Mouse (Mus musculus): ENCODE measurements at regions not wholly inside any gene's neighbourhood (a gene's known extent, or its start where the extent isn't known, plus 50 kb on each side); places are given as distances from the start of the nearest gene placed in this dataset.
A peak's percentile ranks its signal among the peaks of the same experiment; 100 is the strongest.

- Histone ChIP-seq H3K4me3 (ENCODE audit: insufficient read depth, low read length) (no peak overlapping the region), H3K4me1 (ENCODE audit: control insufficient read depth, insufficient read depth, low read length) (peaks cover 8% of the 10 kb centered on the region; the same call in 1 of the 2 replicates), H3K27ac (ENCODE audit: insufficient read depth, low read length) (no peak overlapping the region)
- TF ChIP-seq POLR2A (IDR thresholded peaks at IDR 0.05; ENCODE audit: low read depth, low read length), result no peak
- no peak for TF ChIP-seq CTCF (IDR thresholded peaks at IDR 0.05; ENCODE audit: borderline replicate concordance, insufficient read depth, low read length)
These were observed 220.1 kb downstream of the Fam84b start for GRCm38 (mm10) chr15:60633457-60633850.

GRCm38 (mm10) chr15:60632789-60633456 lies 220.7 kb downstream of the Fam84b start:
- Histone ChIP-seq H3K4me1 (ENCODE audit: control insufficient read depth, insufficient read depth, low read length) (peaks cover 8% of the 10 kb centered on the region; the same call in 1 of the 2 replicates), H3K27ac (ENCODE audit: insufficient read depth, low read length) (no peak overlapping the region), H3K4me3 (ENCODE audit: insufficient read depth, low read length) (no peak overlapping the region)
- no peak for TF ChIP-seq POLR2A (IDR thresholded peaks at IDR 0.05; ENCODE audit: low read depth, low read length)
- no peak for TF ChIP-seq CTCF (IDR thresholded peaks at IDR 0.05; ENCODE audit: borderline replicate concordance, insufficient read depth, low read length)

DNA sequence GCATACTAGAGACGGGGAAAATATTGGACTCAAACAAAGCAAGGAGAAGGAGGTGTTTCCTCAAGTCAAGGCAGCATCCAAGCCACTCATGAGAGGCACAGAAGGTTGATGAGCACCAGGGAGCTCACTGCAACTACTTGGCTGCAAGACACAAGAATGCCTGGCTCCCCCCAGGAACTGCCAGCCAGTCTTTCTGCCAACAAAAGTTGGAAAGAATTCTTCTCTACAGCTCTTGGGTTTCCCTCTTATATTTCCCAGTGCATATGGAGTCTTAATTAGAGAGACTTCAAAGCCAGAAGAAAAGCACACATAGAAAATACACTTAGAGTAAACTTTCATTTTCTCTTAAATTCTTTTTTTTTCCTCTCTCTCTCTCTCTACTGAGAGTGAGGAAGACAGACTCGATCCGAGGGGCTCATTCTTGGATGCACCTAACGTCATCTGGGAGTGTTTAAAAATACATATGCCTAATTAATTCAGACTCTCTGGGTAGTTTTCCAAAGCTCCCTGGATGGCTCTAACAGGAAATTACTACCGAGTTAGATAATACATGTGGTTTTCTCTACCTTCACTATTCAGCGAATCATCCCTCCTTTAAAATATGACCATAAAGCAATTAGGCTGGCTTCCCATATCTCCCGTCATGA lies 222.7 kb downstream of the Fam84b start:
- no peak overlapping the region for H3K4me3 ChIP-seq (ENCODE audit: insufficient read depth, low read length)
- peak overlapping the region; percentile 94 for H3K27ac ChIP-seq (ENCODE audit: insufficient read depth, low read length)
- H3K4me1 ChIP-seq (ENCODE audit: control insufficient read depth, insufficient read depth, low read length), result peaks cover 8% of the 10 kb centered on the region; the same call in 1 of the 2 replicates
- no peak for TF ChIP-seq CTCF (IDR thresholded peaks at IDR 0.05; ENCODE audit: borderline replicate concordance, insufficient read depth, low read length)
- TF ChIP-seq POLR2A (IDR thresholded peaks at IDR 0.05; ENCODE audit: low read depth, low read length), result no peak

DNA sequence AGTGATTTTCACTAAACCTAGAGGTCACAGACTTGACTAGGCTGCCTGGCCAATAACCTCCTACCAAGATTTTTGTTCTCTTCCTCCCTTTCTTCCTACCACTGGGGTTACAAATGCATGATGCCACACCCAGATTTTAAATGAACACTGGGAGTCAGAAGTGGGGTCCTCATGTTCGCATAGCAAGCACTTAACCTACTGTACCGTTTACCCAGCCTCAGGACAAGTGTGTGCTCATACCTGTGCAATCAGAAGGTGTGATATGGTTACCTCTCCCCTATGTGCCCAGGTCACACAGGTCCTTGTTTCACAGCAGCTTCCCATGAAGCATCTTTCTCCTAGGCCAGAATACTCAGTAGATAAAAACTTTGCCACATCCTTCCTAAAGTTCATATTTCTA lies 234.8 kb downstream of the Fam84b start:
- TF ChIP-seq CTCF (IDR thresholded peaks at IDR 0.05; ENCODE audit: borderline replicate concordance, insufficient read depth, low read length) (no peak), POLR2A (IDR thresholded peaks at IDR 0.05; ENCODE audit: low read depth, low read length) (no peak)
- H3K4me1 ChIP-seq (ENCODE audit: control insufficient read depth, insufficient read depth, low read length), result peaks cover 7% of the 10 kb centered on the region
- no peak overlapping the region for H3K4me3 ChIP-seq (ENCODE audit: insufficient read depth, low read length)
- no peak overlapping the region for H3K27ac ChIP-seq (ENCODE audit: insufficient read depth, low read length)

DNA sequence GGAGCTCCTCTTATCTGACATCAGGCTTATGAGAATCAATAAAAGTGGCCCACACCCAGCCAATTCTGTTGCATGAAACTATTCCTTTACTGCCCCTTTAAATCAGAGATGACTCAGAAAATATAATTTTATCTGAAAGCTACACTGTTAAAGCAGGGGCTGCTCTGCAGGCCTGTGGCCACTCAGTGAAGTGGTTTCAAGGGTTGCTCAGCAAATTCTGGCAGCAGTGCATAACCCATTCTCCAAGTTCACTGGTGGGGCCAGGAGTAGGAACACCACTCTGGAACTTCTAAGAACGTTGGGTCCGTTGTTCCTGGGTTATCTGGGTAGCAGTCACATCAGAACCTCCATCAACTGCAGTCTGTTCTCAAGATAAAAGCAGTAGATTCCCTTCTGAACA lies 236.2 kb downstream of the Fam84b start:
- no peak overlapping the region for H3K4me3 ChIP-seq (ENCODE audit: insufficient read depth, low read length)
- no peak overlapping the region for H3K27ac ChIP-seq (ENCODE audit: insufficient read depth, low read length)
- TF ChIP-seq CTCF (IDR thresholded peaks at IDR 0.05; ENCODE audit: borderline replicate concordance, insufficient read depth, low read length), result no peak
- TF ChIP-seq POLR2A (IDR thresholded peaks at IDR 0.05; ENCODE audit: low read depth, low read length), result no peak
- peaks cover 7% of the 10 kb centered on the region for H3K4me1 ChIP-seq (ENCODE audit: control insufficient read depth, insufficient read depth, low read length)

DNA sequence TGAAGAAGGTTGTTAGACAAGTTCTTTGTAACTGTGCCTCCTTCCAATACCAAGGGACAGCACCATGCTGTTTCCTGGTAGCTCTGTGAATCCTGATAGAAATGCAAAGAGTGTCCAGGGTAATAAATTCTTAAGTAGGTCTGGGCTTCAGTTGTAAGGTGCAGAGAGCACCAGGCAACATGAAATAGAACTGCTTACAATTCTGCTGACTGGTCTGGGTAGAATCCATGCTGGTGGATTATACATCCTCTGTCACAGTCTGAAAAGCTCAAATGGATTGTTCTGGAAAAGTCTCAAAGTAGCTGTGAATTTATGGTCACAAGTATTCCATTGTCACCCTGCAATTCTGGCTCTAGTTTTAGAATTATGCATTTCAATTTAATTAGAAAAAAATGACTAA lies 251.7 kb downstream of the Fam84b start:
- Histone ChIP-seq H3K27ac (ENCODE audit: insufficient read depth, low read length) (no peak overlapping the region), H3K4me3 (ENCODE audit: insufficient read depth, low read length) (no peak overlapping the region), H3K4me1 (ENCODE audit: control insufficient read depth, insufficient read depth, low read length) (no peaks in the 10 kb centered on the region)
- TF ChIP-seq CTCF (IDR thresholded peaks at IDR 0.05; ENCODE audit: borderline replicate concordance, insufficient read depth, low read length) (no peak), POLR2A (IDR thresholded peaks at IDR 0.05; ENCODE audit: low read depth, low read length) (no peak)

DNA sequence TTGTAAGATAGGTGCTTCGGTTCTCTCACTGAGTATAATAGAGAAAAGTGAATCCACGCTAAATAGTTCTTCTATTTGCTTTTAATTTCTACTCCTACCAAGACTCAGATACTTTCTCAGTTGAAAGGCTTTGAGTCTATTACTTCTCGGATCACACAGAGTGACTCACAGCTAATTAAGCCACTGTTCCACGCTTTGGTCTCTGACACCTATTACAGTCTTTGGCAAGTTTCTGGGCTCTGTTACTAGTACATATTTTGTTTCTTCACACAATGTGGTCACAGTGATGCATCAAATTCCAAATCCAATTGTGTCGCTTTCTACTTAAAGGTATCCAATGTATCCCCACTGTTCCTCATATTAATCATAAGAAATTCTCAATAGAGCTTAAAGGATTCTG lies 276.5 kb downstream of the Fam84b start:
- Histone ChIP-seq H3K4me3 (ENCODE audit: insufficient read depth, low read length) (no peak overlapping the region), H3K4me1 (ENCODE audit: control insufficient read depth, insufficient read depth, low read length) (peaks cover 4% of the 10 kb centered on the region), H3K27ac (ENCODE audit: insufficient read depth, low read length) (no peak overlapping the region; the same call in 1 of the 2 replicates)
- TF ChIP-seq POLR2A (IDR thresholded peaks at IDR 0.05; ENCODE audit: low read depth, low read length) (no peak), CTCF (IDR thresholded peaks at IDR 0.05; ENCODE audit: borderline replicate concordance, insufficient read depth, low read length) (no peak)

GRCm38 (mm10) chr15:60566267-60566666 lies 287.3 kb downstream of the Fam84b start:
- H3K27ac ChIP-seq (ENCODE audit: insufficient read depth, low read length), result no peak overlapping the region
- no peak overlapping the region for H3K4me3 ChIP-seq (ENCODE audit: insufficient read depth, low read length)
- H3K4me1 ChIP-seq (ENCODE audit: control insufficient read depth, insufficient read depth, low read length), result no peaks in the 10 kb centered on the region
- TF ChIP-seq CTCF (IDR thresholded peaks at IDR 0.05; ENCODE audit: borderline replicate concordance, insufficient read depth, low read length) (no peak), POLR2A (IDR thresholded peaks at IDR 0.05; ENCODE audit: low read depth, low read length) (no peak)

DNA sequence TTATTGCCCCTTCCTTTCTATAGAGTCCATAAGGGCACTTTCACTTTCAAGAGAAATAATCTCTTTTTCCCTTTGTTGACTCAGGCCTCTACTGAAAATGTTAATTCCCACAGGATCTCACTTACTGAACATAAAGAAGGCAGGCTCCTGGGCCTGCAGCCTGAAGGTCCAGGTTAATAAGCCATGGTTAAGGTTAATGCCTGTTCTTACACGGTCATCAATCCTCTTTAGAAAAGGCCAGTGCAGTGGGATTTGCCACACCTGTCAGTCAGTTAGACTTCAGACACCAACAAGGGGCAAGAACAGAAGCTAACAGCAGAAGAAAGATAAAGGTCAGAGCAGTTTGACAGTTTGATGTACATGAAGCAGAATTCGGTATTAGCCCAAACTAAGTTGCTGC lies 288.6 kb downstream of the Fam84b start:
- no peaks in the 10 kb centered on the region for H3K4me1 ChIP-seq (ENCODE audit: control insufficient read depth, insufficient read depth, low read length)
- no peak overlapping the region for H3K4me3 ChIP-seq (ENCODE audit: insufficient read depth, low read length)
- no peak for TF ChIP-seq POLR2A (IDR thresholded peaks at IDR 0.05; ENCODE audit: low read depth, low read length)
- TF ChIP-seq CTCF (IDR thresholded peaks at IDR 0.05; ENCODE audit: borderline replicate concordance, insufficient read depth, low read length), result no peak
- H3K27ac ChIP-seq (ENCODE audit: insufficient read depth, low read length), result no peak overlapping the region

DNA sequence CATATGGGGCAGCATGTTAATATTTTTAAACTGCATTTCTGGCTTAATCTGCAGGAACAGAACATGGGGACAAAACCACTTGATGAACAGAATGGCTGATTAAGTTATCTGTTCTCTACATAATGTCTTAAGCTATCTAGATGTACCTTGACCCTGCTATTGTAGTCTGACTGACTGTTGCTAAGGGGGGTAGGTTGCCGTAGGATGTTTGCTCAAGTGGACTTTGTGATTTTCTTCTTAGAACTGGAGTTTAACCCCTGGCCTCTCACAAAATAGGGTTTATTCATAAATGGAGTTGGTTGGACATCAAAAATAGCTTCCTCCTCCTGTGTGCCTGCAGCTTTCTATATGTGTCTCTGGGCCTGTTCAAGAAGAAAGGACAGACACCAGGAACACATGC lies 292.9 kb downstream of the Fam84b start:
- H3K4me1 ChIP-seq (ENCODE audit: control insufficient read depth, insufficient read depth, low read length), result no peaks in the 10 kb centered on the region
- TF ChIP-seq POLR2A (IDR thresholded peaks at IDR 0.05; ENCODE audit: low read depth, low read length), result no peak
- no peak for TF ChIP-seq CTCF (IDR thresholded peaks at IDR 0.05; ENCODE audit: borderline replicate concordance, insufficient read depth, low read length)
- no peak overlapping the region for H3K4me3 ChIP-seq (ENCODE audit: insufficient read depth, low read length)
- H3K27ac ChIP-seq (ENCODE audit: insufficient read depth, low read length), result no peak overlapping the region
